Mouse (Mus musculus): ENCODE measurements around the gene Gse1.

DNA sequence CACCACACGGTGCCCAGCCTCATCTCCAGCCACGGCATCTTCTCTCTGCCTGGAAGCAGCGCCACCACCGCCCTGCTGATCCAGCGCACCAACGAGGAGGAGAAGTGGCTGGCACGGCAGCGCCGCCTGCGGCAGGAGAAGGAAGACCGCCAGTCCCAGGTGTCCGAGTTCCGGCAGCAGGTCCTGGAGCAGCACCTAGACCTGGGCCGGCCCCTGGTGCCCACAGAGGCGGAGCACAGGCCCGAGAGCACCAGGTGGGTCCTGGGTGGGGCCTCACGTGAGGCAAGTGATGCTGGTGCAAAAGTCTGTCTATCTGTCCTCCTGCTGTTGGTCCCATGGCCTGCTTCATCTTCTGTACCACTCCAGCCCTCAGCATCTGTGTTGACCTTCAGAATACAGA lies 340.9 kb downstream of the Gse1 start:
- TF ChIP-seq CTCF (conservative IDR thresholded peaks at IDR 0.05; ENCODE audit: low read length) (no peak), POU5F1 (IDR thresholded peaks at IDR 0.05; ENCODE audit: borderline replicate concordance, low read length) (no peak)

All from E14TG2a.4 (cell line).